Mouse (Mus musculus): ENCODE measurements around the gene BC030500. TPM values are rescaled to one million over a fixed set of nuclear protein-coding genes. Genes with fewer than 3 reads are reported as not detected.

The BC030500 gene
- polyA plus RNA-seq, 1 experiment, result not detected

DNA sequence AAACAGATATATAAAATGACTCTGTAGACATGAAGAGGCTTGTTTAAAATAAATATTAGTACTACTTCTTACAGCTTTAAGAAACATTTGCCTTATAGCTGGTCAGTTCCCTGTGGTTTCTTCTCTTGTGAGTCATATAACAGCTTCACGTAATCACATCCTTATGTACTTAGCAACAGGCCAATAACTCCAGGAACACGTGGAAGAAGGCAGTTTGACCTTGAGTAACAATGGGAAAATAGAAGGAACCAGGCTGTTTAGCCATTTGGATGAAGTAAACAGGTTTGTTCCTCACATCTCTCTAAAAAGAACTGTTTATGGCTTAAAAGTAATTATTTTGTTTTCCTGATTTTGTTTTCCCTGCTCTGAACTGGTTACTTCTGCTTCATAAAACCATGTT is 3.6 kb downstream of the BC030500 start:
- no peak for TF ChIP-seq POLR2A (IDR thresholded peaks at IDR 0.05; ENCODE audit: borderline replicate concordance, control insufficient read depth, low read depth, low read length)
- TF ChIP-seq CTCF (IDR thresholded peaks at IDR 0.05; ENCODE audit: control insufficient read depth, insufficient read depth, low read length), result no peak
- Histone ChIP-seq H3K4me3 (replicated peaks; ENCODE audit: control insufficient read depth, low read depth, low read length) (no peak overlapping the region), H3K27ac (ENCODE audit: control insufficient read depth, insufficient read depth, low read depth, low read length, poor library complexity) (no peak overlapping the region), H3K4me1 (ENCODE audit: control insufficient read depth, insufficient read depth, low read length) (no peaks in the 10 kb centered on the region)
- WGBS, result 39% methylated on average over 2 of the region's 2 CpGs

DNA sequence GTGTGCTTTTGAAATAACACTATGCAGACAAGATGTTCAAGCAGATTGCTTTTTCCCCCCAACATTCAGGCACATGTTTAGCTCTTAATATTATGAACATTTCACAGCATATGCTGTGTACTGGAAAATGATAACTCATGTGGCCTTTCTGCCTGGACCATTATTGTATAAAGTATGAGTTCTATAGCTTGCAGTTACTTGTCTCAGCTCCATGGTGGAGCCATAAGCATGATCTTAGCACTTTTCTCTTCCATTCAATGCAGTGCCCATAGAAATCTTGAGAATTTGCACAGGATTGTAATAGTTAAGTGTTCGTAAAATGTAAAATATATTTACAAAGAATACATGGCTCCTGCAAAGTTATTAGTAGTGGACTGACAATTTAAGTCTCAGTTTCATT is 19.5 kb downstream of the BC030500 start:
- Histone ChIP-seq H3K27ac (ENCODE audit: control insufficient read depth, insufficient read depth, low read depth, low read length, poor library complexity) (no peak overlapping the region), H3K4me1 (ENCODE audit: control insufficient read depth, insufficient read depth, low read length) (no peaks in the 10 kb centered on the region), H3K4me3 (replicated peaks; ENCODE audit: control insufficient read depth, low read depth, low read length) (no peak overlapping the region)
- 71% methylated on average over 1 of the region's 1 CpGs for WGBS
- no peak for TF ChIP-seq POLR2A (IDR thresholded peaks at IDR 0.05; ENCODE audit: borderline replicate concordance, control insufficient read depth, low read depth, low read length)
- no peak for TF ChIP-seq CTCF (IDR thresholded peaks at IDR 0.05; ENCODE audit: control insufficient read depth, insufficient read depth, low read length)

DNA sequence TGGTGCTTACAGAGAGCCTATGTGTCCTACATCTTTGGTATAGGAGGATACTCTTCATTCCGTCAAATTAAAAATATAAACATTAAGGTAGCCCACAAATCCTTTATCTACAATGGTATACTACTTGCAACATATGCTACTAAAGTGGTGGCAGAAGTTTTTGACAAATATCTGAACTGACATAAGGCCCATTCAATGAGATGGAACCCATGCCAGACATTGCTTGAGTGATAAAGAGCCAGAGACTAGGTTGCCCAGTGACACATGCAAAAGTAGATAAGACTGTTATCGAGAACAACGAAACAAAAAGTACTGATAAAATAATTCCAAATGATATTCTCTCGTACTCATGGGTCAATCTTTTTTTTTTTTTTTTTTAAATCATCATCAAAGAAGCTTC is 32.2 kb downstream of the BC030500 start:
- Histone ChIP-seq H3K4me3 (replicated peaks; ENCODE audit: control insufficient read depth, low read depth, low read length) (no peak overlapping the region), H3K4me1 (ENCODE audit: control insufficient read depth, insufficient read depth, low read length) (no peaks in the 10 kb centered on the region), H3K27ac (ENCODE audit: control insufficient read depth, insufficient read depth, low read depth, low read length, poor library complexity) (no peak overlapping the region)
- WGBS, result 85% methylated on average over 4 of the region's 4 CpGs
- TF ChIP-seq POLR2A (IDR thresholded peaks at IDR 0.05; ENCODE audit: borderline replicate concordance, control insufficient read depth, low read depth, low read length) (no peak), CTCF (IDR thresholded peaks at IDR 0.05; ENCODE audit: control insufficient read depth, insufficient read depth, low read length) (no peak)

DNA sequence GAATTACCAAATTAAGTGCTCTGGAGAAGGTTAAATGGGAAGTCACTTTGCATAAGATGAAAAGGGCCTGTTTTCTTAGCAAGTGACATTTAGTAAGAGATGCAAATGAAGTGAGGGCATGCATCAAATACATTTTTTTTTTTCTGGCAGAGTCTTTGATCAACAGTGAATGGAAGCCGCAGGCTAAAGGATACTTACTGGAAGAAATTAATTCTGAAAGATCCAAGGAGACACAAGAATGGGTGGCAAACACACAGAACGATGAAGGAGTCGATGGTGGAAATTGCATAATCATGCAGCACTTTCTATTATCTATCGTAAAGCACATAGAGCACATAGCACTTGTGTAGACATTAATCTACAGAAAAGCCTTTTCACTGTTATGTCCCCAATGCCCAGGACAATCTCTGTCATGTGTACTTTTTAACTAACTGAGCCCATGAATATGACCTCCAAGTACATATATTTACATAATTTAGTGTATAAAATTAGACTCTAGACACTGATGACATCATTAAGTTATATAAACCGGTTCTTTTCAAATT is 45.7 kb downstream of the BC030500 start:
- no peak for TF ChIP-seq CTCF (IDR thresholded peaks at IDR 0.05; ENCODE audit: control insufficient read depth, insufficient read depth, low read length)
- TF ChIP-seq POLR2A (IDR thresholded peaks at IDR 0.05; ENCODE audit: borderline replicate concordance, control insufficient read depth, low read depth, low read length), result no peak
- Histone ChIP-seq H3K4me3 (replicated peaks; ENCODE audit: control insufficient read depth, low read depth, low read length) (no peak overlapping the region), H3K27ac (ENCODE audit: control insufficient read depth, insufficient read depth, low read depth, low read length, poor library complexity) (no peak overlapping the region), H3K4me1 (ENCODE audit: control insufficient read depth, insufficient read depth, low read length) (no peaks in the 10 kb centered on the region)
- whole genome bisulfite sequencing, result 76% methylated on average over 5 of the region's 5 CpGs

Other genes starting within 250 kb of the BC030500 start
- 0.37 and 0.57 TPM in 2 replicates for gene Galntl6, start 885 bp downstream of the BC030500 start, polyA plus RNA-seq (2011; ENCODE audit: insufficient read depth, insufficient read length, low replicate concordance, missing spikeins)

All from bone marrow, adult 2 months (tissue).